Mouse (Mus musculus) G1E (cell line): ENCODE measurements at regions not wholly inside any gene's neighbourhood (a gene's known extent, or its start where the extent isn't known, plus 50 kb on each side); places are given as distances from the start of the nearest gene placed in this dataset.

Experiments used
- CTCF ChIP-seq: IDR thresholded peaks from 2 replicates; pipeline ENCODE4 v1.5.1; 2012; ENCODE audit warnings: low read depth, low read length, inconsistent platforms, mixed read lengths
- GATA1 ChIP-seq: IDR thresholded peaks from 2 replicates; pipeline ENCODE4 v1.6.1; 2012; ENCODE audit warnings: borderline replicate concordance, low read length, inconsistent platforms, mixed read lengths
- GATA2 ChIP-seq: IDR thresholded peaks from 2 replicates; pipeline ENCODE4 v1.6.1; 2012; ENCODE audit warnings: low read depth, low read length, inconsistent platforms, borderline replicate concordance
- POLR2AphosphoS5 ChIP-seq: IDR thresholded peaks from 2 replicates; pipeline ENCODE4 v1.6.1; 2012; ENCODE audit warnings: low read depth, low read length, inconsistent platforms; ENCODE audit not compliant: insufficient replicate concordance
- TAL1 ChIP-seq: conservative IDR thresholded peaks from 2 replicates; pipeline ENCODE4 v1.6.1; 2012; ENCODE audit warnings: low read depth, low read length, inconsistent platforms, mixed read lengths

DNA sequence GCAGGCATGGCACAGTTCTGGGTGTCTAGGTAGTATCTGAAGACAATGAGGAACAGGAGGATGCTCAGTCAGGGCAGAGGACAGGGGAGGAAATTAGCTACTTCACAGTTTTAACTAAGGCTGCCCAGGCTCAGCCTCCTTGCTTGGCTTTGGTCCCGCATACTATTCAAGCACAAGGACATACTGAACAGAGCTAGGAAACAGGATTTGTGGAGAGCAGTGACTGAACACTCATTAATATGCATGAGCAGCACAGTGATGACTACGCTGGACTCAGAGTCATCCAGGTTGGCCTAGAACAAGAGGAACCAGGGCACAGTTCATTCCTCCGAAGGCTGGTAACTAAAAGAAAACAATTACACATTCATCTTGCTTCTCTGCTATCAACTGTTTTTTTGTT is 443.1 kb downstream of the Plcl1 start:
- TF ChIP-seq CTCF (no peak), POLR2AphosphoS5 (no peak), GATA1 (no peak), GATA2 (no peak), TAL1 (no peak)
